Mouse (Mus musculus) gastrocnemius, postnatal 36 days (tissue): ENCODE results near the gene Fbxo34. TPM values are rescaled to one million over a fixed set of nuclear protein-coding genes. Genes with fewer than 3 reads are reported as not detected.

Experiments
- DNase-seq, 2 experiments: peaks; one replicate each; pipeline ENCODE4 v3.0.0; 2022
- intact Hi-C: fragments of 180-260 bp; cut with DNase I; formaldehyde crosslinking; loops from one replicate; pipeline ENCODE4 v1.15.1; 2025
- total RNA-seq, 2 experiments: library from RNA; stranded (reverse); gene quantifications; 2 replicates each; pipeline ENCODE4 v1.2.3; 2021

Gene Fbxo34
- total RNA-seq, 2 experiments from 2014 or later = 9.1 to 11.0 TPM

- DNase-seq = peak; percentile 89 to 94
- intact Hi-C loops = loop anchor here (2.0 kb wide), 1 partner anchor 54 kb away; no protein-coding TSS in a partner anchor
Observed at GRCm38 (mm10) chr14:47472359-47472742, 22.1 kb downstream of the Fbxo34 start.

DNA sequence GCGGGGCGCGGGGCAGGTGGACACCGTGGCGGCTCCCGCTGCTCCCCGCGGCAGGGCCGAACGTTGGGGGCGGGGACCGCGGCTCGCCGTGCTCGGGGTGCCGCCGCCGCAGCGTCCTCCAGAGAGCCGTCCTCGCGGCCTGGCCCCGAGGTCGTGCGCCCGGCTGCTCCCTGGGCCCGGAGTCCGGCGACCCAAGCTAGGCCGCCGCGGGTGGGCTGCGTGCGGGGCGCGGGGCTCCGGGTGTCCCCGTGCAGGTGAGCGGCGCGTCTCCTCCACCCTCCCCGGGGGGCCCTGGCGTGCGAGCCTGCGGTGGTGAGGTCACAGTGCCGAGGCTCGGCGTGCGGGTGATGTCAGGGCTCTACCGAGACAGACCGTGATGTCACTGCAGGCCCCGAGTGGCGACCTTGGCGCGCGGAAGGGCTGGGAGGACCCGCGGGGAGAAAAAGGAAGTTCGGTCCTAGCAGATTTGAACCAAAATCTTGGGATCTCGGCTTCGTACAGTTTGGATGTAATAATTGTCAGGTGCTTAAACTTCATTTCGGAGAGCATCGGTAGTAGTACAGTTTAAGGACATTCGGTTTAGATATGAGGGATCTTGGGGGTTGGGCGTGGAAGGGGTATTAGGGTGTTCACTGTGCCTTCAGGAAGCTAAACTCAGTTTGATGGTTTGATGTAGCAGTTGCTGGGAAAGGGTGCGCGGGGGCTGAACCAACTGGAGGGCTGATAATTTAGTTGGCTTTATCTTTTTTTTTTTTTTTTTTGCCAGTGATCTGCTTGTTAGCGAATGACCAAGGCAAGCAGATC is 22.7 kb downstream of the Fbxo34 start:
- intact Hi-C loops = loop anchor here (2.0 kb wide), 1 partner anchor 54 kb away; no protein-coding TSS in a partner anchor

GRCm38 (mm10) chr14:47473891-47474290 is 23.7 kb downstream of the Fbxo34 start:
- intact Hi-C loops = loop anchor here (2.0 kb wide), 1 partner anchor 53 kb away; no protein-coding TSS in a partner anchor
- DNase-seq = no peak

More for the DNA sequence above, 22.7 kb downstream of the Fbxo34 start:
- peak; percentile 46 to 58 for DNase-seq

- intact Hi-C loops = no loop called here
Observed at GRCm38 (mm10) chr14:47474571-47475254, 24.5 kb downstream of the Fbxo34 start.

GRCm38 (mm10) chr14:47476266-47476665 is 26.0 kb downstream of the Fbxo34 start:
- intact Hi-C loops = no loop called here
- no peak for DNase-seq

More at GRCm38 (mm10) chr14:47474571-47475254, 24.5 kb downstream of the Fbxo34 start:
- DNase-seq = no peak

DNA sequence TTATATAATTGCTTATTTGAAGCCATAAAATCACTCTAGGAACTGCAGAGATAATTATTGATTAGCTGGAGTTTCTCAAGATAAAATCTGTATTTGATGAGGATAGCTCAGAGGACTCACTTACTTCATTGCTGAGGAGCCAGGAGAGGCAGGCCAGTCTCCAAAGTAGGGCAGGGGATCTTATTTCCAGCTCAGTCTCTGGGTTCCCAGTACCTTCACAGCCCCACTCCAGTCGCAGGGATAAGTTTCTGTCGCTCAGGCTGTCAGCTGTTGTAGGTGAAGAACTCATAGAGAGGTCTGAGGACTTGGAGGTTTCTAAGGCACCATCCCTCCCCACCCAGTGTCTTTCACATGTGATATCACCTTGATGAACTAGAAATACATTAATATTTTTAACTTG is 27.5 kb downstream of the Fbxo34 start:
- intact Hi-C loops = no loop called here
- DNase-seq = no peak

- intact Hi-C loops = loop anchor here (5.0 kb wide), 1 partner anchor 35 kb away; no protein-coding TSS in a partner anchor
- DNase-seq = no peak
Observed at GRCm38 (mm10) chr14:47482200-47482599, 32.0 kb downstream of the Fbxo34 start.

GRCm38 (mm10) chr14:47483099-47483498 is 32.9 kb downstream of the Fbxo34 start:
- no peak for DNase-seq
- intact Hi-C loops = loop anchor here (5.0 kb wide), 1 partner anchor 34 kb away; no protein-coding TSS in a partner anchor

GRCm38 (mm10) chr14:47488732-47489131 is 38.5 kb downstream of the Fbxo34 start:
- intact Hi-C loops = no loop called here
- no peak for DNase-seq

- DNase-seq = no peak
- intact Hi-C loops = no loop called here
Observed at GRCm38 (mm10) chr14:47489310-47490097, 39.3 kb downstream of the Fbxo34 start.

- intact Hi-C loops = no loop called here
- DNase-seq = no peak
Observed at GRCm38 (mm10) chr14:47490732-47491131, 40.5 kb downstream of the Fbxo34 start.

DNA sequence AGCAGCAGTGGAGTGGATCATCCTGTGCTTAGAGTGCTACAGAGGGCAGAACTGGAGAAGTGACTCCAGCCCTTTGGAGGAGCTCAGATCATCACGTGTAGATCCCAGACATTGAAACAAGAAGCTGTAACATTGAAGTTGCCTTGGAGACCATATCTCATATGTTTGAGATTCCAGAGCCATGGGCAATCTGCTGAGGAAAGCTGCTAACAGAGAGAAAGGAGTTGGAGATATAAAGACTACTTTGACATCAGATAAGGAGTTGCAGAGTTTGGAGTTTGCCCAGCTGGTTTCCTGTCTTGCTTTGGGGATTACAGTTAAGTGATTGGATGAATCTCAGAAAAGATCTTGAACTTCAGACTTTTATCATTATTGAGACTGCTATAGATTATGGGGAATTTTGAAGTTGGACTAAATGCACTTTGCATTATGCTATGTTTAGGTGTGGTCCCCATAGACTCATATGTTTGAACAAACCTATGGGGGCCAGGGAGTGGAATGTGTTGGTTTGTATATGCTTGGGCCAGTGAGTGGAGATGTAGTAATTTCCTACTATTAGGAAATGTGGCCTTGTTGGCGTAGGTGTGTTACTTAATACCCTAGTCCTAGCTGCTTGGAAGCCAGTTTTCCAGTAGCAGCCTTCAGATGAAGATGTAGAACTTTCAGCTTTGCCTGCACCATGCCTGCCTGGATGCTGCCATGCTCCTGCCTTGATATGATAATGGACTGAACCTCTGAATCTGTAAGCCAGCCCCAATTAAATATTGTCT is 43.6 kb downstream of the Fbxo34 start:
- intact Hi-C loops = no loop called here
- DNase-seq = no peak

DNA sequence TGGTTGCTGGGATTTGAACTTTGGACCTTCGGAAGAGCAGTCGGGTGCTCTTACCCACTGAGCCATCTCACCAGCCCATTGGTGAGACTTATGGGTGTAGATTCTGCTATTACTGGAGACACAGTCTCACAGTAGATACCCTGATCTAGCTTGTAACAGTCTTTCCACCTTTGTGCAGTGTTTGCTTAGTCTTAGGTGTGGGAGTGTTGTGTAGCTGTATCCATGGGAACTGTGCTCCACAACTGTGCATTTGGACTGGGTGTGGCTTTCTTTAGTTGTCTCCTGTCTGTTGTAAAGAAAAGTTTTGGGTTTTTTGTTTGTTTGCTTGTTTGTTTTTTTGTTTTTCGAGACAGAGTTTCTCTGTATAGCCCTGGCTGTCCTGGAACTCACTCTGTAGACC is 45.7 kb downstream of the Fbxo34 start:
- DNase-seq = no peak
- intact Hi-C loops = no loop called here

GRCm38 (mm10) chr14:47497166-47497565 is 46.9 kb downstream of the Fbxo34 start:
- intact Hi-C loops = no loop called here
- DNase-seq = no peak

- no peak for DNase-seq
- intact Hi-C loops = no loop called here
Observed at GRCm38 (mm10) chr14:47498632-47499031, 48.4 kb downstream of the Fbxo34 start.

- DNase-seq = no peak
Observed at GRCm38 (mm10) chr14:47504036-47504435, 53.8 kb downstream of the Fbxo34 start.

DNA sequence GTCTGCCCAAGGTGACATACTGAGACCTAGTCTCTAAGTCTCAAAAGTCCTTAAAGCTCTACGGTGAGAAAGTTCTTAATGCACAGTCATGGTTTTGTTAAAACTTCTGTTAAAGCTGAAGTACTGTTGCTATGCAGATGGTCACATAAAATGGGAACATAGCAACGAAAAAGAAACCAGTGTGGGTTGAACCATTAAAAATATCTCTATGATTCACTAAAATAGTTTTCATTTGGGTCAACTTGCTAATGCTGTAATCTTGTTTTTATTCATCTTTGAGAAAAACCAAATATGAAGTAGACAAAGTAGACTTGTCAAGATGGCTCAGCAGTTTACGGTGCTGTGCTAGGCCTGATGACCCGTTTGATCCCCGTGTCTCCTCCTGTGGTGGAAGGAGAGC is 56.5 kb downstream of the Fbxo34 start:
- no peak for DNase-seq
- intact Hi-C loops = no loop called here

More at GRCm38 (mm10) chr14:47504036-47504435, 53.8 kb downstream of the Fbxo34 start:
- intact Hi-C loops = no loop called here

DNA sequence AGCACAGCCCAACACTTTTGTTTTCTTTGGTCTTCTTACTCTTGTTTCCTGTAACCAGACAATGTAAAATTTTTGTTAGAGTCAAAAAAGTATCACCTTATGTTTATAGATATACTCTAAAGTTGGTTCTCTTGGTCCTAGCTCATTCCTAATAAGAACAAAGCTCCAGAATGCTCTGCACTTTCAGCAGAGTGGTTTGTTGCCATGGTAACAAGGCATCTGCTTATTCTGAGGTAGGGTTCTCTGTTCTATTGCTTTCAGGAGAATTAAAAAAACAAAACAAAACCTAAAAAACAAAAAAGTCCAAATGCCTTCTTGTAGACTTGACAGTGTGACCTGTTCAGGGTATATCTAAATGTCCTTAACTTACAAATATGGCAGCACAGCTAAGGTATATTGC is 57.8 kb downstream of the Fbxo34 start:
- intact Hi-C loops = no loop called here
- DNase-seq = no peak

DNA sequence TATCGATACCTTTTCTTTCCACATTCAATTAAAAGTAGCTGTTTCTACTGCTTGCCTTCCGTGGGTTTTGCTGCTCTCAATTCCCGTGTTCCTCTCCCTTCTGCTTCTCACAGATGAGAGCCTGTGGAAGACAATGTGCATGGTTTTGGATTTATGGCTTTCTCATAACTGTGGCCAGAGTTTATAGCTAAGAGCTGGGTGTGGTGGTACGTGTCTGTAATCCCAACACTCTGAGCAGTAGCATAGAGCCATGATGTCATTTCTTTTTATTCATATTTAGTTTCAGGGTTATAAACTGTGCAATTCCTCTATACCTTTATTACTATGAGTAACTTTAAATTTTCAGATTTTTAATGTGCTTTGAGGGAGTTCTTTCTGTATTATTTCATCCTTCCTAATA is 60.0 kb downstream of the Fbxo34 start:
- no peak for DNase-seq
- intact Hi-C loops = no loop called here

DNA sequence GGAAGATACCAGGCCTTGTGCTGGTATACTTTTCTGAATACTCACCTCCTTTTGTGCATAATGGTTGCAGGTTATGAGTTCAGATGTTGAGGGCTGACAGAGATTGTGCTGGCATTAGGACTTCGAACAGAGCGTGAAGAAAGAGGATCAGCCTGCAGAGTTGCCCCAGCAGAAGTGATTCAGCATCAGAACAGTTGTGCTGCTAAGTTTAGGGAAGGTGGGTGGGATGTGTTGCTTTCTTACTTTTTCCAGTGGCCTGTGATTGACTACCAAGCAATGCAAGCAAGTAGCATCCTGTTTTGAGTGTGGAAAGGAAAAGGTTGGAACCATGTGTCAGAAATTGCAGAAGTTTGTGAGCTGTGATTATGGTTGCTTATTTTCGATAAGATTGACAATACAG is 63.4 kb downstream of the Fbxo34 start:
- intact Hi-C loops = no loop called here
- no peak for DNase-seq
